Mouse (Mus musculus): ENCODE results near the gene Tbc1d8.

GRCm38 (mm10) chr1:39478057-39478895 is at the start of gene Tbc1d8:
- TF ChIP-seq CTCF (IDR thresholded peaks at IDR 0.05; ENCODE audit: low read depth) (0 out of 2 replicates have a peak, but pooled peaks have one; percentile 1), EP300 (IDR thresholded peaks at IDR 0.05; ENCODE audit: low read depth) (no peak)
